Mouse (Mus musculus): ENCODE measurements at regions not wholly inside any gene's neighbourhood (a gene's known extent, or its start where the extent isn't known, plus 50 kb on each side); places are given as distances from the start of the nearest gene placed in this dataset.

DNA sequence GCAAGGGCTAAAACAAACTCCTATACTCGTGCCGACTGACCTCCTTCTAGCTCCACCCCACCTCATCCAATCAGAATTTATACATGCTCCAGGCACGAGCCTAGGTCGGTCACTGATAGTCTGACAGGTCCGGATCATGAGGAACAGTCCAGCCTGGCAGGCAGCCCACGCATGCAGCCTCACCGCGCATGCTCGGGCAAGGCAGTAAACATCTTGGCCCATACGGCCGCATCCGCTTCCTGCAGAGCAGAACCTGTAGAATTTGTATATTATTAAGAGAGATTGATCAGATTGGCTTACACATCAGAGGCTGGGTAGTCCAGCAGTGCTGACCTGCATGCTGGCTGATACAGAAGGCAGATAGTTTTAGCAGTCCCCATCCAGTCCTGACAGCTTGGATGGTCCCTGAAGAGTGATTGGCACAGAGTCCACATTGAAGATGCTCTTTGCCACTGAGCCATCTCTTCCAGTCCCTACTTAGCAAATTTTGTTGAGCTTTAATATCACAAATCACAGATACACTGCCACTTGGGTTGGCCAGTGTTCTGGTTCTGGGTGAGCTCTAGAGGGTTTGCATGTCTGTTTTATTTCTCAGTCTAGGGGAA is 78.2 kb upstream of the Tmem150c start:
- TF ChIP-seq GATA1 (IDR thresholded peaks at IDR 0.05; ENCODE audit: borderline replicate concordance, low read length) (no peak), FLI1 (IDR thresholded peaks at IDR 0.05; ENCODE audit: low read length) (no peak)

All from megakaryocyte, embryonic 14.5 days (primary cell).